Mouse (Mus musculus) forebrain, embryonic 13.5 days (tissue): ENCODE results near the gene Hnrnpll. TPM values are rescaled to one million over a fixed set of nuclear protein-coding genes. Genes with fewer than 3 reads are reported as not detected.

ENCODE experiments used
- ATAC-seq: fragments of 200-750 bp; cut with Nextera tagmentation; 2 replicates; pipeline ENCODE4 v1.8.0; 2017
- H3K27ac ChIP-seq: fragments of 300-500 bp; sonication (generic); 2 replicates; pipeline ENCODE4 v1.5.1; 2015; ENCODE audit warnings: inconsistent platforms, mild to moderate bottlenecking, moderate library complexity
- H3K27me3 ChIP-seq: fragments of 300-500 bp; sonication (generic); 2 replicates; pipeline ENCODE4 v1.6.1; 2015; ENCODE audit warnings: mild to moderate bottlenecking, inconsistent platforms
- H3K36me3 ChIP-seq: fragments of 300-500 bp; sonication (generic); 2 replicates; pipeline ENCODE4 v1.6.1; 2015; ENCODE audit warnings: mild to moderate bottlenecking, inconsistent platforms; ENCODE audit not compliant: poor library complexity, severe bottlenecking
- H3K4me1 ChIP-seq: fragments of 300-500 bp; sonication (generic); 2 replicates; pipeline ENCODE4 v1.6.1; 2015; ENCODE audit warnings: inconsistent platforms
- H3K4me2 ChIP-seq: fragments of 300-500 bp; sonication (generic); 2 replicates; pipeline ENCODE4 v1.6.1; 2015; ENCODE audit warnings: inconsistent platforms, mild to moderate bottlenecking, moderate library complexity
- H3K4me3 ChIP-seq: fragments of 300-500 bp; sonication (generic); 2 replicates; pipeline ENCODE4 v1.5.1; 2015; ENCODE audit warnings: mild to moderate bottlenecking, inconsistent platforms
- H3K9ac ChIP-seq: fragments of 300-500 bp; sonication (generic); 2 replicates; pipeline ENCODE4 v1.6.1; 2015; ENCODE audit warnings: mild to moderate bottlenecking, inconsistent platforms
- H3K9me3 ChIP-seq: fragments of 300-500 bp; sonication (generic); replicated peaks from 2 replicates; pipeline ENCODE4 v1.6.1; 2016; ENCODE audit warnings: inconsistent platforms
- WGBS: fragments of 180-500 bp; shearing (Covaris S2); methylation state at CpG from one replicate; pipeline ENCODE4 v1.1.7; 2015; 5-methylcytosine and 5-hydroxymethylcytosine counted together
- polyA plus RNA-seq: library from polyadenylated mRNA; unstranded; fragments of >200 nt; fragmentation: Nextera tagmentation; extraction: Ambion mirVana; gene quantifications from 2 replicates; pipeline ENCODE4 v1.2.1, GENCODE M21; 2015

Hnrnpll gene
- polyA plus RNA-seq = 82.6 and 85.4 TPM in 2 replicates

- Histone ChIP-seq H3K9ac (peak within 1 kb of the TSS; percentile 99), H3K4me3 (peak within 1 kb of the TSS; percentile 90), H3K27ac (peak within 1 kb of the TSS; percentile 99), H3K36me3 (no peaks in the 10 kb centered on the region), H3K27me3 (no peaks in the 10 kb centered on the region), H3K9me3 (no peaks in the 10 kb centered on the region), H3K4me2 (peak within 1 kb of the TSS; percentile 84), H3K4me1 (peaks cover 32% of the 10 kb centered on the region)
- WGBS = under 1% methylated on average over 80 of the region's 97 CpGs
- ATAC-seq = peak; percentile 98
Measured at GRCm38 (mm10) chr17:80061783-80062619, at the start of gene Hnrnpll. Hnrnpll (minus strand) TSS chr17:80062334.

GRCm38 (mm10) chr17:80105348-80105978 is 43.3 kb upstream of the Hnrnpll start:
- H3K27ac ChIP-seq = no peak overlapping the region
- H3K36me3 ChIP-seq = no peaks in the 10 kb centered on the region
- WGBS = 86% methylated on average over 10 of the region's 10 CpGs
- no peaks in the 10 kb centered on the region for H3K9me3 ChIP-seq
- H3K27me3 ChIP-seq = no peaks in the 10 kb centered on the region
- no peak overlapping the region for H3K4me2 ChIP-seq
- H3K4me1 ChIP-seq = no peaks in the 10 kb centered on the region
- ATAC-seq = no peak
- H3K4me3 ChIP-seq = no peak overlapping the region
- no peak overlapping the region for H3K9ac ChIP-seq

DNA sequence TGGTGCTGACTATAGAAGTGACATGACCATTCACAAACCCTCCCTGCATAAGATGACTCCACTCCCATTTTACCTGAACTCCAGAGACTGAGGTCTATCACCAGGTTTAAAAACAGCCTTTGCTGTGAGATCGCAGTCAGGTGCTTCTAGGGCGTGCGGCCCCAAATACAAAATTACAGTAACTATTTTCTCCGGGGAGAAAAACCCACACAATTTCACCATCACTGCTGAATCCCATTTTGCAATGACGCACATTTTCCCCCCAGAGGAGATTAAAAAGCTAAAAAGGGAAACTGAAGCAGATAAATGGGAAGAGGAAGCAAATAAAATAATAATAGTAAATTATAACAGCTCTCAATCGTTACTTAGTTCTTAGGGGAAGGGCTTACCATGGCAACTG is 37.7 kb upstream of the Hnrnpll start:
- no peak for ATAC-seq
- H3K4me1 ChIP-seq = peaks cover 16% of the 10 kb centered on the region
- H3K27me3 ChIP-seq = no peaks in the 10 kb centered on the region
- H3K9ac ChIP-seq = no peak overlapping the region
- no peaks in the 10 kb centered on the region for H3K36me3 ChIP-seq
- 88% methylated on average over 6 of the region's 6 CpGs for WGBS
- no peak overlapping the region for H3K4me2 ChIP-seq
- no peak overlapping the region for H3K4me3 ChIP-seq
- H3K9me3 ChIP-seq = no peaks in the 10 kb centered on the region
- no peak overlapping the region for H3K27ac ChIP-seq

DNA sequence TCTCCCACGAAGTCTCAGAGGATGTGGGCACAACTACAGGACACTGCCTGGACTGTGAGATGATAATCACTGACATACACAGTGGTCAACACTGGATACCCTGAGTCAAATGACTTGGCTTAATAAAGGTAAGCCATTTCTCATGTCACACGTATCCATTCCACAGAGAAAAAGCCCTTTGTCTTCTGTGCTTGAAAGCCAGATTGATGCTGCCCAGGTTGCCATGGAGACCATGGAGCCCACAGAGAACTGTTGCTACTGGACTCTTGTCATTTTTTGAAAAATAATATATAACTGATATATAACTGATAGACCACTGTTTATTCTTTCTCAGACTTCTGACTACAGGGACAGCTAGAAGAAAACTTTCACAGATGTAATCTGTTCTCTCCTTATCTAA is 35.1 kb upstream of the Hnrnpll start:
- no peak for ATAC-seq
- H3K9me3 ChIP-seq = no peaks in the 10 kb centered on the region
- 35% methylated on average over 2 of the region's 2 CpGs for WGBS
- no peak overlapping the region for H3K9ac ChIP-seq
- H3K36me3 ChIP-seq = no peaks in the 10 kb centered on the region
- H3K4me1 ChIP-seq = peaks cover 16% of the 10 kb centered on the region
- H3K27me3 ChIP-seq = no peaks in the 10 kb centered on the region
- no peak overlapping the region for H3K4me3 ChIP-seq
- no peak overlapping the region for H3K4me2 ChIP-seq
- no peak overlapping the region for H3K27ac ChIP-seq

- Histone ChIP-seq H3K27ac (no peak overlapping the region), H3K9ac (no peak overlapping the region), H3K9me3 (no peaks in the 10 kb centered on the region), H3K4me1 (peaks cover 16% of the 10 kb centered on the region), H3K27me3 (no peaks in the 10 kb centered on the region), H3K4me2 (no peak overlapping the region), H3K4me3 (no peak overlapping the region), H3K36me3 (no peaks in the 10 kb centered on the region)
- WGBS = 91% methylated on average over 8 of the region's 8 CpGs
- no peak for ATAC-seq
Measured at GRCm38 (mm10) chr17:80096720-80097114, 34.6 kb upstream of the Hnrnpll start.

DNA sequence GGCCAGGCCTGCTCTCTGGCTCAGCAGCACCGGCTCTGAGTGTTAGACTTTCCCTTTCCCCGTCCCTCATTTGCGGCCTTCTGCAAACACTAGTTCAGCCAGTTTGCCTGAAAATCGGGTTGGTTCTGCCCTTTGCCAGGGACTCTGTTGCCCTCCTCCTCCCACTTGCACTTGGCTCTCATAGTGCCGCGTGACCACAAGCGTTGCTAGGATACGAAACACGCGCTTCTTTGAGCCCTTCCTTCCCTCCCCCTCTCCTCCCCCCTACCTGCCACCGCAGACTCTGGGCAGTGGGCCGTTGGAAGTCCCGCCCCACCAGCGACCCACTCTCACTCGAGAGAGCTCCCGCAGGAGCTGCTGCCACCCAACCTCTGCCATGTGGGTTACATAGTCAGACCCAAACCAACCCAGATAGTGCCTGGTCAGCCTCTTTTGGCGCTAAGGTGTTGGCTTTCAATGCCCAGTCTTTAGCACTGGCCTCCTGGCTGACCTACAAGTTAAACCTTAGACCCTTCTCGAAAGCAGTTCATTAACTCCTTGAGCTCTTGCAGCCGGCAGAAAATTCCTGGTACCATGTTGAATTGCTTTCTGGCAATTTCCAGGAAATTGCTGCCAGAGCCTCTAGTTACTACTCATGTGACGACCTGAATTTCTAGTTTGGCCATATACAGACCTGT is 34.0 kb upstream of the Hnrnpll start:
- peaks cover 16% of the 10 kb centered on the region for H3K4me1 ChIP-seq
- peak; percentile 82 for ATAC-seq
- no peaks in the 10 kb centered on the region for H3K9me3 ChIP-seq
- peak overlapping the region; percentile 37 for H3K9ac ChIP-seq
- H3K36me3 ChIP-seq = no peaks in the 10 kb centered on the region
- H3K27me3 ChIP-seq = no peaks in the 10 kb centered on the region
- peak overlapping the region; percentile 52 for H3K4me2 ChIP-seq
- WGBS = 13% methylated on average over 20 of the region's 20 CpGs
- no peak overlapping the region for H3K27ac ChIP-seq
- peak overlapping the region; percentile 18 for H3K4me3 ChIP-seq

GRCm38 (mm10) chr17:80095254-80095899 is 33.2 kb upstream of the Hnrnpll start:
- H3K9ac ChIP-seq = peak overlapping the region; percentile 37; the same call in 1 of the 2 replicates
- 87% methylated on average over 9 of the region's 9 CpGs for WGBS
- no peaks in the 10 kb centered on the region for H3K9me3 ChIP-seq
- H3K4me2 ChIP-seq = peak overlapping the region; percentile 52
- H3K4me1 ChIP-seq = peaks cover 16% of the 10 kb centered on the region
- peak; percentile 30; the same call in 1 of the 2 replicates for ATAC-seq
- no peak overlapping the region for H3K27ac ChIP-seq
- H3K36me3 ChIP-seq = no peaks in the 10 kb centered on the region
- H3K27me3 ChIP-seq = no peaks in the 10 kb centered on the region
- H3K4me3 ChIP-seq = no peak overlapping the region

DNA sequence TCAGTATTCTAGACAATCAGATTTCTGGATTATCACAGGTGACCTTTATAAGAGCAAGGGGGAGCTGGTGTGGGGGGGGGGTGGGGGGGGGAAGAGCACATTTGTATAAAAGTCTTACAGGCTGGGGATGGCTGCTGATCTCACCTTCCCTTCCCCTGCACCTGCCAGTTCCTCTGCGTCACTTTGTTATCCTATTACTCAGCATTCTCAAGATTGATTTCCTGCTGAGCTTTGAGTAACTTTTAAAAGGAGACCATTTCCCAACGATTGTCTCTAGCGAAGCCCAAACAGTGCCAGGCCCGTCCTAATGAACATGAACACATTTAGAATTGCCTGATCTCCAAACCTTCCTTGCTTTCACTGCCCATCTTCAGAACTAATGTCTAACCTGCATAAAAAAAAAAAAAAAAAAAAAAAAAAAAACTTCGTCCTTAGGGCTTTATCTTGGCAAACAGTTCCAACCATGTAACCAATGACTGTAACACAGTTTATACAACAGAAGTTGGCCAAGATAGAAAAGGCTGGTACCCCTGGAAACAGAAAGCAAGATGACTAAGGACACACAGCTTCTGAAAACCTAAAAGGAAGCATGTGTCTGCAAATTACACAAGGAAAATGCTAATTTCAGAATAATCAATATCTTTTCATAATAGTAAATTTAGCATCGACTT is 29.9 kb upstream of the Hnrnpll start:
- Histone ChIP-seq H3K27me3 (no peaks in the 10 kb centered on the region), H3K4me2 (no peak overlapping the region), H3K36me3 (no peaks in the 10 kb centered on the region), H3K27ac (no peak overlapping the region), H3K9ac (no peak overlapping the region), H3K4me3 (no peak overlapping the region), H3K9me3 (no peaks in the 10 kb centered on the region), H3K4me1 (peaks cover 13% of the 10 kb centered on the region)
- 43% methylated on average over 6 of the region's 6 CpGs for WGBS
- no peak for ATAC-seq

GRCm38 (mm10) chr17:80090551-80090950 is 28.4 kb upstream of the Hnrnpll start:
- ATAC-seq = no peak
- no peaks in the 10 kb centered on the region for H3K36me3 ChIP-seq
- H3K4me3 ChIP-seq = no peak overlapping the region
- H3K27ac ChIP-seq = no peak overlapping the region
- no peak overlapping the region for H3K9ac ChIP-seq
- H3K4me2 ChIP-seq = no peak overlapping the region
- no peaks in the 10 kb centered on the region for H3K9me3 ChIP-seq
- no peaks in the 10 kb centered on the region for H3K27me3 ChIP-seq
- peaks cover 4% of the 10 kb centered on the region for H3K4me1 ChIP-seq
- WGBS = 82% methylated on average over 4 of the region's 4 CpGs

GRCm38 (mm10) chr17:80088168-80088567 is 26.0 kb upstream of the Hnrnpll start:
- no peak overlapping the region for H3K4me3 ChIP-seq
- H3K36me3 ChIP-seq = no peaks in the 10 kb centered on the region
- no peak for ATAC-seq
- no peaks in the 10 kb centered on the region for H3K27me3 ChIP-seq
- H3K9ac ChIP-seq = no peak overlapping the region
- no peak overlapping the region for H3K4me2 ChIP-seq
- H3K4me1 ChIP-seq = no peaks in the 10 kb centered on the region
- H3K9me3 ChIP-seq = no peaks in the 10 kb centered on the region
- 96% methylated on average over 3 of the region's 3 CpGs for WGBS
- no peak overlapping the region for H3K27ac ChIP-seq

DNA sequence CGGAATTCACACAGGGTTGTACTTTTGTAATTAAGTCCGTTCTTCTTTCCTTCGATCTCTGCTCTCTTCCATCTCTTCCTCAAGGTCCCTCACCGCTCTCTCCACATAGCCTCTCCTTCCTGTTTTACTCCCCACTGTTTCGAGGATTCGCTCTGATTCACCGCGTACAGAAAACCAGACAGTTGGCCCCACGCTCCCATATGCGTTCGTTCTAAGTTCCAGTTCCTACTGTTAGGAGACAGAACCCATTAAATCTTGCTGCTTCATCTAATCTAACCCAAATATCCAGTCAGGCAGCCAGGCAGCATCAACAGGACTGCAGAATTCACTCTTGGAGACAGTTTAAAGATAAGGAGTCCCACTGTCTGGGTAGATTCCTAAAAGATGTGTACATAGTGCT is 24.5 kb upstream of the Hnrnpll start:
- H3K27ac ChIP-seq = no peak overlapping the region
- H3K9ac ChIP-seq = no peak overlapping the region
- no peaks in the 10 kb centered on the region for H3K27me3 ChIP-seq
- H3K36me3 ChIP-seq = no peaks in the 10 kb centered on the region
- no peaks in the 10 kb centered on the region for H3K9me3 ChIP-seq
- ATAC-seq = no peak
- no peaks in the 10 kb centered on the region for H3K4me1 ChIP-seq
- no peak overlapping the region for H3K4me3 ChIP-seq
- WGBS = 96% methylated on average over 11 of the region's 11 CpGs
- H3K4me2 ChIP-seq = no peak overlapping the region
